Mouse (Mus musculus): Measurements from ENCODE around the gene Ubtd1. TPM values are rescaled to one million over a fixed set of nuclear protein-coding genes. Genes with fewer than 3 reads are reported as not detected.

Gene Ubtd1
- polyA plus RNA-seq, 1 experiment from 2014 or later = 8.7 TPM

DNA sequence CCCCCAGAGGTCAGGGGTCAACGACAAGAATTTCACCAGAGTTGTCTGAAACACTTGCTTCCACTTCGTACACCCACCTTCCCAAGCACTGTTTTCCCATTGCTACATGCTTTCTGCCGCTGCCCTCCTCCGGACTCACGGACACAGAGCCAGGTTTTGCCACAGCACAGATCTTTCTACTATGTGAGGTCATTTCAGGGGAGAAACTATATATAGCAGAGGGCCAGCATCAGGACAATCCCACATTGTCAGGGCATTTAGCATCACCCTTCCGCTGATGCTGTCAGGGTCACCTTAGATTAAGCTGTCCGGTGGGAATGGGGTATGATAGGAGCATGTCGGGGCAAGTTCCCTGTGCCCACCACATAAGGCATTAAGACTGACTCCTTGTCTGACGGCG, 15.5 kb downstream of the Ubtd1 start:
- no peak for ATAC-seq (replicated peaks)
- no peak overlapping the region for H3K27ac ChIP-seq (replicated peaks)
- no peaks in the 10 kb centered on the region for H3K36me3 ChIP-seq

DNA sequence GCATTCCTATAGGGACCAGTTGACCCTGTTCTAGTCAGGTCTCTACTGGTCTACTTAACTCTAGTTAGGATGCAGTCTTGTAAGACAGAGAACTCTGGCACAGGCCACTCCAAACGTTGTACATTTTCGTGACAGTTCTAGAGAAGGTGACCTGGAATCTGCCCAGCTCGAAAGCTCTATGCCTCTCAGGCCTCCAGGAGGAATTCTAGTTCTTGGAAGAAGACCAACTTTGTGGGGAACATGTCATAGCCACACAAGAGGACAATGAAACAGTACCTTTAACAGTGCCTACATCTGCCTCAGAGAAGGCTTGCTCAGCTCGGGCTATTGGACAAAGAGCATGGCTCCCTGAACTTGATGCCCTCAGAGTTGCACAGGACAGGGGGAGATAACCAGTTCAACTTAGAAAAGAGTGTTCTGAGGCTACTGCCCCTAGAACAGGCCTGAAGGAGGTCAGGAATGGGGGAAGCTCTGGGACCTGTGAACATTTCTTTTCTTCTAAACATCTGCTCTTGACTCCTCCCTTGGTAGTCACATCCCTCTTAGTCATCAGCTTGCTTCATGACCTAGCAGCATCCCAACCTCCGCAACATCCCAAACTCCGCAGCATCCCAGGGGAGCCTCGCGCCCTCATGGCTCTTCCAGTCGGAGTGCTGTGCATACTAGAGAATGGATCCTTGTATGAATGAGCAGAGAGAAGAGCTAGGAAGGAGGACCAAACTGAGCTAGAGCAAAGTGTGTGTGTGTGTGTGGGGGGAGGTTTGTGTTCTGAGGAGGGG, 17.4 kb downstream of the Ubtd1 start:
- no peak for ATAC-seq (replicated peaks)
- Histone ChIP-seq H3K36me3 (no peaks in the 10 kb centered on the region), H3K4me2 (replicated peaks) (no peak overlapping the region), H3K27ac (replicated peaks) (no peak overlapping the region), H3K27me3 (no peaks in the 10 kb centered on the region), H3K9me3 (no peaks in the 10 kb centered on the region), H3K4me3 (no peak overlapping the region), H3K4me1 (no peaks in the 10 kb centered on the region), H3K9ac (replicated peaks) (no peak overlapping the region)
- WGBS = 89% methylated on average over 9 of the region's 9 CpGs

More for the DNA sequence above, 15.5 kb downstream of the Ubtd1 start:
- H3K4me3 ChIP-seq = no peak overlapping the region
- H3K27me3 ChIP-seq = no peaks in the 10 kb centered on the region
- 94% methylated on average over 10 of the region's 10 CpGs for WGBS
- no peaks in the 10 kb centered on the region for H3K9me3 ChIP-seq
- H3K9ac ChIP-seq (replicated peaks) = no peak overlapping the region
- H3K4me1 ChIP-seq = 0 out of 2 replicates have a peak, but pooled peaks cover 11% of the 10 kb centered on the region
- H3K4me2 ChIP-seq (replicated peaks) = no peak overlapping the region

- no peaks in the 10 kb centered on the region for H3K9me3 ChIP-seq
- ATAC-seq (replicated peaks) = no peak
- H3K4me3 ChIP-seq = no peak overlapping the region
- H3K27ac ChIP-seq (replicated peaks) = no peak overlapping the region
- H3K4me1 ChIP-seq = no peaks in the 10 kb centered on the region
- no peaks in the 10 kb centered on the region for H3K27me3 ChIP-seq
- no peak overlapping the region for H3K9ac ChIP-seq (replicated peaks)
- WGBS = 87% methylated on average over 4 of the region's 4 CpGs
- no peak overlapping the region for H3K4me2 ChIP-seq (replicated peaks)
- no peaks in the 10 kb centered on the region for H3K36me3 ChIP-seq
Observed at GRCm38 (mm10) chr19:41999688-42000283, 18.2 kb downstream of the Ubtd1 start.

DNA sequence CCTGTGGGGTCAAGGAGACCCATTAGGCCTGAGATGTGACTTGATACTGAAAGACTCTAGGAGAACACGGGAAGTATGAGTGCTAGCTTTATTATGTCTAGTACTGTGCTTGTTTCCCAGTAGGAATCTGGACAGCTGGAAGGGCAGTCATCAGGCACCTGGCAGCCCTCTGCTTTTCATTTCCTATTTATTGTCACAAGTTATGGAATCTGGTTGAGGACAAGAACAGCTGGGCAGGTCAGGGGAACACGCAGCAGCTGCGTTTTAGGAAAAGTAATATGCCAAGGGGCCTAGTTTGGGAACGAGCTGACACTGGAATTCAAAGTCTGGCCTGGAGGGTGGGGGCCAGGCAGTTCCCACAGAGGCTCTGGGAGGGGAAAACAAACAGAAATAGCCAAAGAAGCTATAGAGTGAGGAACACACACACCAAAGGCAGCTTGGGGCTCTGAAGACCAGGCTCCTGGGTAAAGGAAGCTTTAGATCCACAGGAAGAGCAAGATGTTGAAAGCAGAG, 18.9 kb downstream of the Ubtd1 start:
- WGBS = 79% methylated on average over 4 of the region's 4 CpGs
- Histone ChIP-seq H3K4me1 (no peaks in the 10 kb centered on the region), H3K36me3 (no peaks in the 10 kb centered on the region), H3K27me3 (no peaks in the 10 kb centered on the region), H3K9ac (replicated peaks) (no peak overlapping the region), H3K9me3 (no peaks in the 10 kb centered on the region), H3K4me3 (no peak overlapping the region), H3K27ac (replicated peaks) (no peak overlapping the region), H3K4me2 (replicated peaks) (no peak overlapping the region)
- ATAC-seq (replicated peaks) = no peak

DNA sequence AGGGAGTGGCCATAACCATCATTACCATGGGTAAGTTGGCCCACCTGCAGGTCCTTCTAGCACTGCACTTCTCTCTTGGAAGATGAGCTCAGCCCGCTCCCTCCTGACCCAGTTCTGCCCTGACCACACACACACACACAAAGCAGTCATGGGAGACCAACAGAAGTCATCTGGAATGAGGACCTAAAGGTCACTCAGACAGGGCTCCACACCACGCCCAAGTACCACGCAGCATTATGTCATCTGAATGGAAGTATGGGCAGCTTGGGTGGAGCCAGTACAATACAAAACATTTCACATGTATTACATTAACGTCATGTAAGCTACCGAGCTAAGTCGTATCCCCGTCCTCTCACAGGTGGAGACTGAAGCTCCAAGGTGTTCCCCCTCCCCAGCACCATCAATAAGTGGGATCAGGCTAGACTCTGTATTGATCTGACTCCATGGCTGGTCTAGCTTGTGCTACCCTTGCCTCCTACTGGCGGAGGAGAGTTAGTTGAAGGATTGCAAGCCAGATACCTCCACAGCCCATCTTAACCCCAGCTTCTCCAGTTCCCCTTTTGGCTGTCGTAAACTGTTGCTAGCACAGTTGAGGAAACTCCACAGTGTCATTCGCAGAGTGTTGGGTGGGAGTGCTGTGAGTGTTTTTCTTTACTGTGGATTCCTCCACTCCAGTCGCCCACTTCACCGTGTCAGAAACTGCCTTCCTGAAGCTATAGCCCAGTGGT, 19.9 kb downstream of the Ubtd1 start:
- Histone ChIP-seq H3K36me3 (no peaks in the 10 kb centered on the region), H3K4me2 (replicated peaks) (no peak overlapping the region), H3K27ac (replicated peaks) (no peak overlapping the region), H3K4me3 (no peak overlapping the region), H3K27me3 (no peaks in the 10 kb centered on the region), H3K9me3 (no peaks in the 10 kb centered on the region), H3K9ac (replicated peaks) (no peak overlapping the region), H3K4me1 (no peaks in the 10 kb centered on the region)
- WGBS = 90% methylated on average over 12 of the region's 12 CpGs
- no peak for ATAC-seq (replicated peaks)

DNA sequence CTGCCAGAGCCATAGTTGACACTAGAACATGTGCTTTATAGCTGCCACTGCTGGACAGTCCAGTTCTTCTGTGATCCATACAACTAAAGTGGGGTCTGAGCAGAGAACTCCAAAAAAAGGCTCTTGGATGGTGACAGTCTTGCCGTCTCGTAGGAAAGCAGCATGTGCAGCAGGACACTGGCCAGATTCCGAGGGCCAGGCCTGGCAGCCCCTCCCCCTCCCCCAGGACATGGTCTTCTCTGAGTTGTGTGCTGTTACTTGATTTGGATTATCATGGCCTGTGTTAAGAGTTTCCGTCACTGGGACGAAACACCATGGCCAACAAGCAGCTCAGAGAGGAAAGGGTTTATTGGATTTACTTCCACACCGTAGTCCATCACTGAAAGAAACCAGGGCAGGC, 22.7 kb downstream of the Ubtd1 start:
- 80% methylated on average over 6 of the region's 6 CpGs for WGBS
- no peak for ATAC-seq (replicated peaks)
- no peak overlapping the region for H3K27ac ChIP-seq (replicated peaks)

GRCm38 (mm10) chr19:42005616-42006015, 24.1 kb downstream of the Ubtd1 start:
- Histone ChIP-seq H3K4me1 (no peaks in the 10 kb centered on the region), H3K27me3 (no peaks in the 10 kb centered on the region), H3K9me3 (no peaks in the 10 kb centered on the region), H3K9ac (replicated peaks) (no peak overlapping the region), H3K4me3 (no peak overlapping the region), H3K36me3 (no peaks in the 10 kb centered on the region), H3K4me2 (replicated peaks) (no peak overlapping the region), H3K27ac (replicated peaks) (no peak overlapping the region)
- no peak for ATAC-seq (replicated peaks)
- 79% methylated on average over 3 of the region's 3 CpGs for WGBS

More for the DNA sequence above, 22.7 kb downstream of the Ubtd1 start:
- H3K27me3 ChIP-seq = no peaks in the 10 kb centered on the region
- no peaks in the 10 kb centered on the region for H3K4me1 ChIP-seq
- no peak overlapping the region for H3K4me2 ChIP-seq (replicated peaks)
- H3K36me3 ChIP-seq = no peaks in the 10 kb centered on the region
- H3K9me3 ChIP-seq = no peaks in the 10 kb centered on the region
- H3K4me3 ChIP-seq = no peak overlapping the region
- no peak overlapping the region for H3K9ac ChIP-seq (replicated peaks)

GRCm38 (mm10) chr19:42006568-42006967, 25.0 kb downstream of the Ubtd1 start:
- H3K4me1 ChIP-seq = no peaks in the 10 kb centered on the region
- no peak overlapping the region for H3K4me2 ChIP-seq (replicated peaks)
- 72% methylated on average over 8 of the region's 8 CpGs for WGBS
- ATAC-seq (replicated peaks) = no peak
- no peak overlapping the region for H3K4me3 ChIP-seq
- no peaks in the 10 kb centered on the region for H3K9me3 ChIP-seq
- H3K36me3 ChIP-seq = no peaks in the 10 kb centered on the region
- H3K27me3 ChIP-seq = no peaks in the 10 kb centered on the region
- no peak overlapping the region for H3K9ac ChIP-seq (replicated peaks)
- no peak overlapping the region for H3K27ac ChIP-seq (replicated peaks)

DNA sequence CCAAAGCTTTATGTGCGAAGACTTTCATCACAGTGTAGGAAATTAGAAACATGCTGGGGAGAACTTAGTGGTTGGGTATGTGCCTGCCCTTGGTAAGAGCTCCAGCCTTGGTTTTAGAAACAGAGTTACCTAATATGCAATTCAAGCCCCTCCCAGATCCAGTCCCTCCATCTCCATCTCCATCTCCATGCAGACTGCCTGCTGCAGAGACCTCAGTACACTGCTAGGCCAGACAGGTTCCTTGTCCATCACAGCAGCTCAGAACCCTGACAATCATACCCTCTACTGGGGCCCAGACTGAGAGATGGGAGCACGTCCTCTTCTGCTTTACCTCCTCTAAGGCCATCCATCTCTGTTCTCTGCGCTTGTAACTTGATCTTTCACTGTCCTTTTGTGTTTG, 27.0 kb downstream of the Ubtd1 start:
- Histone ChIP-seq H3K9me3 (no peaks in the 10 kb centered on the region), H3K4me2 (replicated peaks) (no peak overlapping the region), H3K27me3 (no peaks in the 10 kb centered on the region), H3K4me1 (no peaks in the 10 kb centered on the region), H3K36me3 (no peaks in the 10 kb centered on the region), H3K9ac (replicated peaks) (no peak overlapping the region), H3K4me3 (no peak overlapping the region), H3K27ac (replicated peaks) (no peak overlapping the region)
- ATAC-seq (replicated peaks) = no peak
- WGBS = 74% methylated on average over 3 of the region's 3 CpGs

- WGBS = 74% methylated on average over 7 of the region's 7 CpGs
- no peaks in the 10 kb centered on the region for H3K9me3 ChIP-seq
- no peak overlapping the region for H3K27ac ChIP-seq (replicated peaks)
Observed at GRCm38 (mm10) chr19:42009067-42009466, 27.5 kb downstream of the Ubtd1 start.

GRCm38 (mm10) chr19:42010436-42010835, 28.9 kb downstream of the Ubtd1 start:
- no peak for ATAC-seq (replicated peaks)
- WGBS = 62% methylated on average over 4 of the region's 4 CpGs
- H3K9me3 ChIP-seq = no peaks in the 10 kb centered on the region
- no peak overlapping the region for H3K4me2 ChIP-seq (replicated peaks)
- H3K36me3 ChIP-seq = no peaks in the 10 kb centered on the region
- no peaks in the 10 kb centered on the region for H3K27me3 ChIP-seq
- no peak overlapping the region for H3K4me3 ChIP-seq
- no peaks in the 10 kb centered on the region for H3K4me1 ChIP-seq
- H3K27ac ChIP-seq (replicated peaks) = no peak overlapping the region
- no peak overlapping the region for H3K9ac ChIP-seq (replicated peaks)

More at GRCm38 (mm10) chr19:42009067-42009466, 27.5 kb downstream of the Ubtd1 start:
- Histone ChIP-seq H3K27me3 (no peaks in the 10 kb centered on the region), H3K36me3 (no peaks in the 10 kb centered on the region), H3K9ac (replicated peaks) (no peak overlapping the region), H3K4me3 (no peak overlapping the region), H3K4me2 (replicated peaks) (no peak overlapping the region), H3K4me1 (no peaks in the 10 kb centered on the region)
- no peak for ATAC-seq (replicated peaks)

- Histone ChIP-seq H3K9ac (replicated peaks) (no peak overlapping the region), H3K9me3 (no peaks in the 10 kb centered on the region), H3K36me3 (no peaks in the 10 kb centered on the region), H3K27me3 (no peaks in the 10 kb centered on the region), H3K4me3 (no peak overlapping the region), H3K4me1 (no peaks in the 10 kb centered on the region), H3K4me2 (replicated peaks) (no peak overlapping the region), H3K27ac (replicated peaks) (no peak overlapping the region)
- ATAC-seq (replicated peaks) = no peak
- 80% methylated on average over 7 of the region's 7 CpGs for WGBS
Observed at GRCm38 (mm10) chr19:42011123-42011522, 29.6 kb downstream of the Ubtd1 start.

All from forebrain, embryonic 15.5 days (tissue).